Mouse (Mus musculus): ENCODE measurements around the gene 5830473C10Rik.

Gene 5830473C10Rik

GRCm38 (mm10) chr5:90560743-90561142 is at the start of gene 5830473C10Rik:
Gene 5830473C10Rik, plus strand, starts transcription at chr5:90561107.
- DNase-seq (ENCODE audit: low spot score) = no peak

- no peak for DNase-seq (ENCODE audit: low spot score)
Measured at GRCm38 (mm10) chr5:90512288-90512955, 48.5 kb upstream of the 5830473C10Rik start.

DNA sequence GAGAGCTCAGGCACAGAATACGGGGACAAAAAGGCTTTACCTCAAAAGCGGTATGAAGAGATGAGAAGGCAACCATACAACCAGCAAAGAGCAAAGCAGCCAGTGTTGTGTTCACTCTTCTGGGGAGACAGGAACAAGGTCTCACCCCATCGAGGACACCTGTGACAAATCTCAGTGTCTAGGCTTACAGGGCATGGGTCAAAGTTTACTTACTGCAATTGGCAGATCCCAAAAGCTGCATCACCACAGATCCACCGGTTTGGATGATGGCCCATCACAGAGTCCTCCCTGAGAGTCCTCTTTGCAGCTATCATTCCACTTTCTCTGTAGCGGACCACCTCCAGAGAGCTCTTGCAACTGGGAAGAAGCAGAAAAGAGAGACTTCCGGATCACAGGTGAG is 45.3 kb upstream of the 5830473C10Rik start:
- no peak for DNase-seq (ENCODE audit: low spot score)

GRCm38 (mm10) chr5:90518356-90519100 is 42.4 kb upstream of the 5830473C10Rik start, which contains the start of gene Afm:
Gene Afm, plus strand, starts transcription at chr5:90518932.
- DNase-seq (ENCODE audit: low spot score) = no peak

DNA sequence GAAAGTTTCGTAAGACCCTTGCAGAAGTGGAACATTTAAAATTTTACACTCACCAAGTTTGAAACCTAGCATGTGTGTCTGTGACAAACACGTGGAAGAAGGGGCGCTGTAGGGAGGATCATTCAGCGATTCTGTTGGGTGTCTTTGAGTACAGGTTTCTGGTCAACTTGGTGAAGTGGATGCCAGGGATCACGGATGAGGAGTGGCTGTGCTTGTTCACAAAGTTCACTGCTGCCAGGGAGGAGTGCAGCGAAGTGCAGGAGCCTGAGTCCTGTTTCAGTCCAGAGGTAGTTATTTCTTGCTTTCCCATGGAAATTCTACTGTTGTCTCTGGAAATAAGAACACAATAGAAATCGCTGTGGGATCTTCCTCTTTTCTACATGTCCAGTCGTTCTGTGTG is 9.7 kb upstream of the 5830473C10Rik start:
- no peak for DNase-seq (ENCODE audit: low spot score)

DNA sequence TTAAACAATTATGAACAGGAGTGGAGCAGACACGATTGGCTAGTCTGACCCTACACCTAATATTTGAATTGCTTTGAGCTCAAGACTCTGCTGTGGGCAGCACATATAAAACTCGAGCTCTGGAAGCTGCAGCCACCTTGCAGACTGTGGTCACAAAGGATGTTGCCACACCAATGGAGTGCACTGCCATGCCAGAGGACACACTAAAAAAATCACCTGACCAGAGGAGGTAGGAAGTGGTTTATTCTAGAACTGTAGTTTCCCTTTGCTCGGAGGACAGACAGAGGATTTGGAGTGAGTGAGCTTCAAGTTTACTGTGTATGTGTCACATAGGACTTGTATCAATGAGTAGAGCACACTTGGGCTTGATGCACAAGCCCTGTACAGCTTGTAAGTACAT is 4.9 kb upstream of the 5830473C10Rik start:
- no peak for DNase-seq (ENCODE audit: low spot score)

- no peak for DNase-seq (ENCODE audit: low spot score)
Measured at GRCm38 (mm10) chr5:90561721-90562275, 891 bp downstream of the 5830473C10Rik start.

DNA sequence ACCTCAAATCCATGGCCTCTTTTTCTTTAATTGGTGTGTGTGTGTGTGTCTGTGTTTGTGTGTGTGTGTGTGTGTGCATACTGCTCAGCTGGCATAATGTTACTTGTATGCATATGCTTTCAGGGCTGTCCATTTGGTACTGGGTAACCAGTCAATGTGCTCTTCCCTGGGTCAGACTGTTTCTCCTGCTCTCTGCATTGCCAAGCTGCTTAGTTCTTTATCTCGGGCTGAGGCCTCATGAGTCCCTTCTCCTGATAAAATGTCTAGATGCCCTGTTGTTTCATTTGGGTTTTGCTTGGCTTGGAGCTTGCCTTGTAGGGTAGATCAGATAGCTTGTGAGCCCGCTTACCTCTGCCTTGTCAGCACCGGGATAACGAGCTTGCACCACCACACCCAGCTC is 2.0 kb downstream of the 5830473C10Rik start:
- no peak for DNase-seq (ENCODE audit: low spot score)

- no peak for DNase-seq (ENCODE audit: low spot score)
Measured at GRCm38 (mm10) chr5:90564161-90564560, 3.3 kb downstream of the 5830473C10Rik start.

GRCm38 (mm10) chr5:90565205-90565604 is 4.3 kb downstream of the 5830473C10Rik start:
- DNase-seq (ENCODE audit: low spot score) = no peak

DNA sequence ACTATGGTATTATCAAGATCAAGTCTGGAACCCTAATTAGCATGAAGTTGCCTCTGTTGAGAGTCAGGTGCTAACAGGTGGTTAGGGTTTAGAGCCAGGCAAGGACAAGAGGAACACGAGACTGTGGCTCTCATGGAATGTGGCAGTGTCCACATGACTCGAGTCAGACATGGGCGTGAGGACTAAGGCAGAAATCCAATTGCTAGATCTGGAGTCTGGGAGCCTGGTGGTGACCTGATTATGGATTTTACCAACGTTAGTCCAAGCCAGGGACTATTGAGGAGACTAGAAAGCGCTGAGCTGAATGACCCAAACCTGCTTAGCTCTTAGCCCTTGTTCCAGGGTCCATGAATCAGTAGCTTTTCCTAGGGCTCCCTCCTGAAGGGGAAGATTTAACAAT is 6.9 kb downstream of the 5830473C10Rik start:
- no peak for DNase-seq (ENCODE audit: low spot score)

DNA sequence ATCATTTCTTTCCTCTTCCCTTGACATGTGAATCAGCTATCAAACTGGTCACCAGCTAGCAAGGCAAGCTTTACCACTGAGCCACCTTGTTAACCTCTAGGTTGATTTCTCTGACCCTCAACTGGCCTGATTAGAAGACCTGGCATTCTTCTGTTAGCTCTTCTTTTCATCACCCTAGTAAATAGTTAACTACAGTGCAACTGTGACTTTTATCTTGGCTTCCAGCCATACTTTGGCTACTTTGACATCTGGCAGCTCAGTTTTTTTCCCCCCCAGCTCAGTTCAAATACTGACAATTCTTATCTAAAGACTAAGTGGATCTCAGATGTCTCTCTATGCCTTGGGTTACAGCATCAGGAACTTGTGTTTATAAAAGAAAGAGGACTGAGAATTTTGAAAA is 7.4 kb downstream of the 5830473C10Rik start:
- no peak for DNase-seq (ENCODE audit: low spot score)

DNA sequence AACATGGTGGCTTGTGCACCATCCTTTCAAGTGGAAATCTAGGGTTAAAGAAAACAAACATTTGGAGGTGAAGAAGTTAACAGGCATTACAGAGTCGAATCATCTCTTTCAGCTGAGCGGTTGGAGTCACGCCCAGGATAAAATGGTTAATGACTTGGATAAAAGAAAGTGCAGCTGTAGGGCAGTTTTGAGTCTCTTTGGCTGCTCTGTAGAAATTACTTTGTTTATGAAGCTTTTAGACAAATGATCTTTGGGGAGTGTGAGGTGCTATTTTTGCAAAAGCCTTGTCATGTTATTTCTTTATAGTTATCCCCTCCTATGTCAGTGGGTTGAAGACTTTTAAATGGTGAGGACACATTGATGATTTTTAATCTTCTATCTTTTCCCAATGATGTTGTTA is 10.3 kb downstream of the 5830473C10Rik start:
- no peak for DNase-seq (ENCODE audit: low spot score)

DNA sequence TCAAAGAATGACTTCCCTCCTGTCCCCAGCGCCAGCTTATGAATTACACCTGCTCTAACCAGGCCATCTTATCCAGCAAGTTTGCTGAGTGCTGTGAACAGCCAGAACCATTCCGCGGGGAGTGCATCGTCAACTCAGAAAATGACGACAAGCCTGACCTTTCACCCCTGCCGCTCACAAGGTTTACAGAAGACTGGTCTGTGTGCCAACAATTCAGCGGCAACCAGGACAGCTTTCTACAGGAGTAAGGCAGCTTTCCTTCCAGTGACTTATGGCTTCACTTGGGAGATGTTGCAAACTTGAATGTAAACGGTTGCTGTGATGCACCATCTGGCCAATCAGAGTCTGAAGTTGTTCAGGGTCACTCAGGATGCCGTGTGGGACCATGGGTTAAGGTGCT is 16.8 kb downstream of the 5830473C10Rik start:
- DNase-seq (ENCODE audit: low spot score) = no peak

DNA sequence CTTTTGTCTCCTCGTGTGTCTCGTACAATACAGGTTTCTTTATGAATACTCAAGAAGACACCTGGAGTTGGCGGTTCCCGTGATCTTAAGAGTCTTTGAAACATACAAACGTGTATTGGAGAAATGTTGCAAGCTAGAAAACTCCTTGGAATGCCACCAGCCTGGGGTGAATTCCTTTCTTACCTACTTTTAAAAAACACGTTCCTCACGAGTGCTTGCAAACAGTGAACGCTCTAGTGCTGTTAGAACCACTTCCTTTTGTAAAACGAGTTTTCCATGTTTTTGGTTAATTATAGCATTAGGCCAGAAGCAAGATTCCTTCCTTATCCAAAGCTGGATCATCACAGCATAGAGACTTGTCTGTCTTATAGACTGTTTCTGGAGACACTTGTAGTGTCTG is 18.6 kb downstream of the 5830473C10Rik start:
- no peak for DNase-seq (ENCODE audit: low spot score)

DNA sequence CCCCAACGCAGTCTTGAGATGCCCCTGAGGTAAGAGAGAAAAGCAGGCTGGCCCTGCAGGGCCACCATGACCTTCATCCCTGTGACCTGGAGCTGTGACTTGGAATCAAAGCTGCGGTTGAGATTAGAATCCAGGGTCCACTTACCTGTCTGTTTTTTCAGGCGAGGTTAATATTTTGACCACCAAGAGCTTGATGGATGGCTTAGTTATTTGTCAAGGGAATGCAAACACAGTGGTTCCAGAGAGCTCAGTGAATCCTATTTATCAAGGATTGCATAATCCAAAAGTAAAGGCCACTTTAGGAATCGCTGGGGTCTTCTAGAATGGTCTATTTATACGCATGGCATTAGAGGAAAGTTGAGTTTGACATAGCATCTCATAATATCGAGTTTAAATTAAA is 21.3 kb downstream of the 5830473C10Rik start:
- no peak for DNase-seq (ENCODE audit: low spot score)

- no peak for DNase-seq (ENCODE audit: low spot score)
Measured at GRCm38 (mm10) chr5:90584799-90585198, 23.9 kb downstream of the 5830473C10Rik start.

DNA sequence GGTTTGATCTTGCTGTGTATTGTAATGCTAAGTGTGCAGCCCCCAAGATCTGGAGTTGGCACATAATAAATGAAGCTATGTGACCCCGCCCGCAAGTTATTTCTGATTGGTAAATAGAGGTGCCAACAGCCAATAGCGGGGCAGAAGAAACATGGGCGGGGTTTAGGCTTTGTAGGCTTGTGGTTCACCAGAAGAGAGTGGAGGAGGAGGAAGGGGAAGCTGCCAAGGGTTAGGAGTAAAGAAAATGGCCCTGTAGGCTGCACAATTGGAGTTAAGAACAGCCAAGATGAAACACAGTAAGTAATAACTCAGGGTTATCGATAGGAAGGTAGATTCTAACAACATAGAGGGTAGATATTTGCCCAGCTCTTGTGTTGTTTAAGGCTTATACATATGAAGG is 25.6 kb downstream of the 5830473C10Rik start:
- DNase-seq (ENCODE audit: low spot score) = no peak

- DNase-seq (ENCODE audit: low spot score) = no peak
Measured at GRCm38 (mm10) chr5:90588104-90588503, 27.2 kb downstream of the 5830473C10Rik start.

- peak; percentile 51 for DNase-seq (ENCODE audit: low spot score)
Measured at GRCm38 (mm10) chr5:90588708-90589595, 28.0 kb downstream of the 5830473C10Rik start.

DNA sequence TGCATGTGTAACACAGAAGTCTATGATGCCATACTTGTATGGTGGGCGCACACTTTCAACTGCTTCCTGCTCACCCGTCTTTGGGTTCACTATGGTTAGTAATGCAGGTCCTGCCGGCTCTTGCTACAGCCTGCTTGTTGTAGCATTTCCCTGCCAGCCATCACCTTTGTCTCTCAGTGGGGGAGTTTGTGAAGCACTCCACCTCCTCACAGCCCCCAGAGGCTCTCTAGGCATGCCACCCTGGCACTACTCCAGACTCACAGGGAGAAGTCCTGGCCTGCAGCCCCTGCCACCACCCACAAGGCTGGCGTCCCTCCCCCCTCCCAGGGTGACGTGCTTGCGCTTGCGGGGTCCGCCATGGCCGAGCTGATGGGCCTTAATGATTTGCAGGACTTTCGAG is 29.8 kb downstream of the 5830473C10Rik start:
- no peak for DNase-seq (ENCODE audit: low spot score)

DNA sequence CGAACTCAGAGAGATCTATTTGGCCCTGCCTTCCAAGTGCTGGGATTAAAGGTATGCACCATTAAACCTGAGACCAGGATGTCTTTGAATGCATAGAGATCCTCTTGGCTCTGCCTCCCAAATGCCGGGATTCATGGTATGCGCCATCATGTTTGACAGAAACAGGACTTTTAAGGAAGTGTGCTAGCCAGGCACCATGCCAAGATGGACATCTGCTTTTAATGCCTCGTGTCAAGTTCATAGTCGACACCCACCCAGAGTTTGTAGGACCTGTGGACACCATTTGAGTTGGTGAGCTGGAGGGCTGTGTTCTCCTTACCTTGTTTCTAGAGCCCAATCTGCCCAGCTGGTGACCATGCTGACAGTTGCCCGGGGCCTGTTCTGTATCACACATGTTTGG is 31.0 kb downstream of the 5830473C10Rik start:
- DNase-seq (ENCODE audit: low spot score) = no peak
